Comparison of ENCODE assay signal across 9 mouse cellular contexts in the genomic region with DNA sequence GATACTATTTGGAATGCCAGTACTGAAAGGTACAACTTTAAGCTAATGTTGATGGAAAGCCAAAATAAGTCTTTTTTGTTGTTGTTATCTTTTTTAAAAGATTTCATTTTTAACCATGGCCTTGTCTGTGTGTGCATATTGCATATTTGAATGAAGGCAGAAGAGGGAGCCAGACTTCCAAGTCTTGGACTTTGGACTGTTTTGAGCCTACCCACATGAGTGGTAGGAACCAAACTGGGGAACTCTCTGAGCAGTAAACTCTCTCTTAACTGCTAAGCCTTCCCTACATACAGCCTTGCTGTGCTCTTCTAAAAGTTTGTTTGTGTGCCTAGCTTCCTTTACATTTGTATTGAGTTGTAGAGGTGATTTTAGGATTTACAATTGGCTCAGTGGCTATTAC. TPM values are rescaled to one million over a fixed set of nuclear protein-coding genes. Genes with fewer than 3 reads are reported as not detected.
DNase-seq lines count a peak whose midpoint lies in the region; ATAC-seq lines count a peak whose summit lies in the region.
"Had no signal": no experiment of that assay in that cellular context is flagged by ENCODE, and none has a peak within 500 bp of the region (broad histone marks: within the 10 kb centered on the region; RNA-seq: fewer than 3 reads in every experiment).

No protein-coding gene starts in this region.

- H3K36me3 ChIP-seq in neural tube, embryonic 11.5 days (ENCODE audit: control insufficient read depth, insufficient read depth, low read length) = no peaks in the 10 kb centered on the region
- peaks cover 15% of the 10 kb centered on the region for H3K36me3 ChIP-seq in forebrain, embryonic 13.5 days (ENCODE audit: poor library complexity, severe bottlenecking)
- no peaks in the 10 kb centered on the region for H3K36me3 ChIP-seq in liver, embryonic 16.5 days (ENCODE audit: control insufficient read depth, insufficient read depth)

- peak overlapping the region; percentile 50 for H3K4me2 ChIP-seq in neural tube, embryonic 11.5 days (ENCODE audit: low read depth)
- H3K4me2 ChIP-seq in forebrain, embryonic 13.5 days = peak overlapping the region; percentile 73
- H3K4me2 ChIP-seq in liver, embryonic 16.5 days (ENCODE audit: low read depth, low read length) = peak overlapping the region; percentile 32; the same call in 1 of the 2 replicates

- no peaks in the 10 kb centered on the region for H3K9me3 ChIP-seq in neural tube, embryonic 11.5 days (ENCODE audit: control insufficient read depth, low read length)
- H3K9me3 ChIP-seq in forebrain, embryonic 13.5 days (replicated peaks) = peaks cover 3% of the 10 kb centered on the region
- no peaks in the 10 kb centered on the region for H3K9me3 ChIP-seq in liver, embryonic 16.5 days (replicated peaks; ENCODE audit: control insufficient read depth, low read length)
- H3K9me3 ChIP-seq: heart, embryonic 10.5 days had no signal

- H3K4me3 ChIP-seq in neural tube, embryonic 11.5 days (ENCODE audit: low read depth, low read length) = no peak overlapping the region
- peak overlapping the region; percentile 94 for H3K4me3 ChIP-seq in forebrain, embryonic 13.5 days
- H3K4me3 ChIP-seq in liver, embryonic 16.5 days (ENCODE audit: low read depth, low read length) = no peak overlapping the region
- H3K4me3 ChIP-seq: megakaryocyte, embryonic 14.5 days had no signal

- H3K27me3 ChIP-seq in neural tube, embryonic 11.5 days (ENCODE audit: control insufficient read depth, insufficient read depth, low read length) = no peaks in the 10 kb centered on the region
- no peaks in the 10 kb centered on the region for H3K27me3 ChIP-seq in forebrain, embryonic 13.5 days
- no peaks in the 10 kb centered on the region for H3K27me3 ChIP-seq in liver, embryonic 16.5 days (ENCODE audit: control insufficient read depth, insufficient read depth, low read depth, low read length)
- H3K27me3 ChIP-seq: megakaryocyte, embryonic 14.5 days had no signal

- ATAC-seq in neural tube, embryonic 11.5 days (ENCODE audit: insufficient read depth, low FRiP score, low TSS enrichment) = no peak
- ATAC-seq in forebrain, embryonic 13.5 days = no peak
- no peak for ATAC-seq in liver, embryonic 16.5 days (ENCODE audit: low read depth)

- peaks cover 5% of the 10 kb centered on the region; the same call in 1 of the 2 replicates for H3K4me1 ChIP-seq in neural tube, embryonic 11.5 days (ENCODE audit: control insufficient read depth, insufficient read depth, low read length)
- H3K4me1 ChIP-seq in forebrain, embryonic 13.5 days = peaks cover 21% of the 10 kb centered on the region
- peaks cover 2% of the 10 kb centered on the region for H3K4me1 ChIP-seq in liver, embryonic 16.5 days (ENCODE audit: control insufficient read depth, low read depth, low read length)

- no peak for DNase-seq in neural tube, embryonic 11.5 days (ENCODE audit: low spot score)
- no peak for DNase-seq in neural tube, embryonic 10.5 days (ENCODE audit: extremely low spot score, low spot score)
- no peak for DNase-seq in c-Kit-positive CD71-positive TER-119-positive erythroid progenitor cells, embryonic 14.5 days (ENCODE audit: low spot score)
- DNase-seq in adrenal gland, adult 8-10 months = no peak
- no peak for DNase-seq in frontal cortex, postnatal 10 days (ENCODE audit: low spot score in 2 of 2)

- no peak overlapping the region for H3K9ac ChIP-seq in neural tube, embryonic 11.5 days (ENCODE audit: low read length)
- H3K9ac ChIP-seq in forebrain, embryonic 13.5 days = no peak overlapping the region
- no peak overlapping the region for H3K9ac ChIP-seq in liver, embryonic 16.5 days (ENCODE audit: low read depth, low read length)

- no peak overlapping the region for H3K27ac ChIP-seq in neural tube, embryonic 11.5 days (ENCODE audit: low read depth, low read length)
- H3K27ac ChIP-seq in forebrain, embryonic 13.5 days = no peak overlapping the region
- H3K27ac ChIP-seq in liver, embryonic 16.5 days (ENCODE audit: low read length) = no peak overlapping the region
- H3K27ac ChIP-seq: heart, embryonic 10.5 days had no signal

RNA-seq across cellular contexts. Expression of a gene that starts 2.4 kb away (rescaled TPM):
- 58.2 and 60.2 TPM in 2 replicates for polyA plus RNA-seq in neural tube, embryonic 11.5 days (2014; fragmentation: Nextera tagmentation; extraction: Ambion mirVana)
- polyA plus RNA-seq in forebrain, embryonic 13.5 days (2015; fragmentation: Nextera tagmentation; extraction: Ambion mirVana) = 82.0 and 86.3 TPM in 2 replicates
- polyA plus RNA-seq in liver, embryonic 16.5 days (2015; fragmentation: Nextera tagmentation; extraction: Ambion mirVana) = 10.6 and 10.7 TPM in 2 replicates
- 10 to 100 TPM; 15.4 to 19.4 (median 18.0) TPM for total RNA-seq in adrenal gland, adult 8-10 months (2022)

RNA-seq across cellular contexts. Expression of a gene that starts 43.7 kb away (rescaled TPM):
- polyA plus RNA-seq in neural tube, embryonic 11.5 days (2014; fragmentation: Nextera tagmentation; extraction: Ambion mirVana) = 258 and 268 TPM in 2 replicates
- polyA plus RNA-seq in forebrain, embryonic 13.5 days (2015; fragmentation: Nextera tagmentation; extraction: Ambion mirVana) = 261 and 282 TPM in 2 replicates
- polyA plus RNA-seq in liver, embryonic 16.5 days (2015; fragmentation: Nextera tagmentation; extraction: Ambion mirVana) = 85.6 and 89.9 TPM in 2 replicates
- 100 to 1,000 TPM; 321 to 388 (median 383) TPM for total RNA-seq in adrenal gland, adult 8-10 months (2022)
